Mouse (Mus musculus): ENCODE data around the gene Fbxw21.
"Not testable (repeated sequence)": the region's sequence is repeated elsewhere in the genome, so short reads cannot be mapped to it uniquely, and the experiment has no call there.

GRCm38 (mm10) chr9:109195875-109196274, 34.0 kb upstream of the Fbxw21 start, which contains the start of gene Fbxw13:
- not testable (repeated sequence) for TF ChIP-seq EP300 (optimal IDR thresholded peaks at IDR 0.05); CTCF (IDR thresholded peaks at IDR 0.05; ENCODE audit: low read depth)
